Mouse (Mus musculus) stomach, postnatal 0 days (tissue): ENCODE results near the gene Dpp4. TPM values are rescaled to one million over a fixed set of nuclear protein-coding genes. Genes with fewer than 3 reads are reported as not detected.
A peak's percentile ranks its signal among the peaks of the same experiment; 100 is the strongest.

ENCODE experiments used
- ATAC-seq: fragments of 200-750 bp; cut with Nextera tagmentation; 2 replicates; pipeline ENCODE4 v1.8.0; 2017; ENCODE audit not compliant: low FRiP score, low TSS enrichment
- DNase-seq: peaks from one replicate; pipeline ENCODE4 v3.0.0-alpha.2; 2016; ENCODE audit warnings: low spot score
- H3K27ac ChIP-seq: fragments of 300-500 bp; sonication (generic); replicated peaks from 2 replicates; pipeline ENCODE4 v1.5.1; 2014; ENCODE audit warnings: mild to moderate bottlenecking, control low read depth
- H3K27me3 ChIP-seq: fragments of 300-500 bp; sonication (generic); 2 replicates; pipeline ENCODE4 v1.6.1; 2014; ENCODE audit warnings: low read length; ENCODE audit not compliant: control insufficient read depth, insufficient read depth
- H3K36me3 ChIP-seq: fragments of 300-500 bp; sonication (generic); 2 replicates; pipeline ENCODE4 v1.6.1; 2014; ENCODE audit warnings: low read length, mixed read lengths; ENCODE audit not compliant: control insufficient read depth, insufficient read depth
- H3K4me1 ChIP-seq: fragments of 300-500 bp; sonication (generic); replicated peaks from 2 replicates; pipeline ENCODE4 v1.6.1; 2014; ENCODE audit warnings: antibody characterized with exemption; ENCODE audit not compliant: control insufficient read depth, insufficient read depth
- H3K4me2 ChIP-seq: fragments of 300-500 bp; sonication (generic); replicated peaks from 2 replicates; pipeline ENCODE4 v1.6.1; 2014; ENCODE audit warnings: low read depth, mild to moderate bottlenecking, control low read depth, moderate library complexity
- H3K4me3 ChIP-seq: fragments of 300-500 bp; sonication (generic); 2 replicates; pipeline ENCODE4 v1.5.1; 2014; ENCODE audit warnings: low read depth, low read length, control low read depth
- H3K9ac ChIP-seq: fragments of 300-500 bp; sonication (generic); 2 replicates; pipeline ENCODE4 v1.6.1; 2014; ENCODE audit warnings: mild to moderate bottlenecking, low read length, control low read depth, mixed read lengths
- H3K9me3 ChIP-seq: fragments of 300-500 bp; sonication (generic); 2 replicates; pipeline ENCODE4 v1.6.1; 2016; ENCODE audit warnings: low read length; ENCODE audit not compliant: control insufficient read depth
- CTCF ChIP-seq: IDR thresholded peaks from 2 replicates; pipeline ENCODE4 v1.5.1; 2016; ENCODE audit warnings: antibody characterized with exemption, low read depth, mild to moderate bottlenecking, moderate library complexity
- EP300 ChIP-seq: optimal IDR thresholded peaks from 2 replicates; pipeline ENCODE3; 2016; ENCODE audit warnings: antibody characterized with exemption
- WGBS: fragments of 180-500 bp; shearing (Covaris S2); extraction: QIAGEN DNeasy Blood & Tissue Kit; methylation state at CpG from one replicate; pipeline ENCODE4 v1.1.7; 2014; 5-methylcytosine and 5-hydroxymethylcytosine counted together
- polyA plus RNA-seq: library from polyadenylated mRNA; unstranded; fragments of >200 nt; fragmentation: Nextera tagmentation; extraction: Ambion mirVana; gene quantifications from 2 replicates; pipeline ENCODE4 v1.2.1, GENCODE M21; 2015

The Dpp4 gene
- polyA plus RNA-seq, 1 experiment from 2014 or later: 4.8 TPM

DNA sequence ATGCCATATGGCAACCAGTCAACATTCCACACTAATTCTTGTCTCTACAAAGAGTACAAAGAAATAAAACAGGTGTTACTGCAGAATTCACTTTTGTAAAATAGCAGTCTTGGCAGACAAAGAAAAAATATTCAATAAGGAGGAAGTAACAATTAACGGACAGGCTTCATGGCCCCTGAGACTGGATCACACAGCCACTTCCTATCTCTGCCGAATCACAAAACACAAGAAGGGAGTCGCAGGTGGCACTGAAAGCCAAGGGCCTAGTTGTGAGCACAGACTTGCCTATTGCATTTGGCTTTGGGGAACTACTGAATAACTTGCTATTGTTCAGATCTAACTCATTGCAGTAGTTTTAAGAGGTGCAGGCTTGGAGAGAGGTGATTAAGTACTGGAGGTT lies 19.9 kb downstream of the Dpp4 start:
- DNase-seq: no peak
- Histone ChIP-seq H3K9ac (no peak overlapping the region), H3K27me3 (no peaks in the 10 kb centered on the region), H3K4me2 (no peak overlapping the region), H3K36me3 (no peaks in the 10 kb centered on the region), H3K9me3 (no peaks in the 10 kb centered on the region), H3K4me1 (no peaks in the 10 kb centered on the region), H3K4me3 (no peak overlapping the region), H3K27ac (no peak overlapping the region)
- TF ChIP-seq EP300 (no peak), CTCF (no peak)
- no peak for ATAC-seq
- WGBS: 61% methylated on average over 3 of the region's 3 CpGs

DNA sequence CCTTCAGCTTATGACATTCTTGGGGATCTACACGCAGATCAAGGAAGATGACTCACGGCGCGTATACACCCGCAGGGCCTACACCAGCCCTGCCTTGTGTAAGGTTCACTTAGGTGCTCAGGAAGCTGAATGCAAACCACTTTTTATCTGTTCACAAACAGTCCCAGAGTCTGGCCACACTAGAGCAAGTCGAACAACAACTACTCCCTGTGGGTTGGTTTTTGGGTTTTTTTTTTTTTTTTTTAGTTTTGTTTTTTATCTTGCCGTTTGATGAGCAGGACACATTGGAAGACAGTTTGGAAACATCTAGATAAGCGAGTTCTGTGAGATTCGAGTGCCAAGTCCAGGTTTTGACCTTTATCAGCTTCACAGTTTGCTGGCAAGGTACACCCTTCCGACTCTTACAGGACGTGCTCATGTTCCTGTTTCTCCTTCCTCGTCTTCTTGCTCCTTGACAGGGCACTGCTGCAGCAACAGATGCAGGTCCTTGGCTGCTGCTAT lies 21.0 kb downstream of the Dpp4 start:
- H3K27me3 ChIP-seq: no peaks in the 10 kb centered on the region
- H3K27ac ChIP-seq: peak overlapping the region; percentile 63; the same call in 1 of the 2 replicates
- H3K9ac ChIP-seq: no peak overlapping the region
- DNase-seq: peak; percentile 23
- peak; percentile 89 for ATAC-seq
- 49% methylated on average over 12 of the region's 12 CpGs for WGBS
- no peak overlapping the region for H3K4me3 ChIP-seq
- TF ChIP-seq EP300: no peak
- TF ChIP-seq CTCF: no peak
- H3K4me1 ChIP-seq: no peaks in the 10 kb centered on the region
- H3K9me3 ChIP-seq: no peaks in the 10 kb centered on the region
- no peaks in the 10 kb centered on the region for H3K36me3 ChIP-seq
- no peak overlapping the region for H3K4me2 ChIP-seq

DNA sequence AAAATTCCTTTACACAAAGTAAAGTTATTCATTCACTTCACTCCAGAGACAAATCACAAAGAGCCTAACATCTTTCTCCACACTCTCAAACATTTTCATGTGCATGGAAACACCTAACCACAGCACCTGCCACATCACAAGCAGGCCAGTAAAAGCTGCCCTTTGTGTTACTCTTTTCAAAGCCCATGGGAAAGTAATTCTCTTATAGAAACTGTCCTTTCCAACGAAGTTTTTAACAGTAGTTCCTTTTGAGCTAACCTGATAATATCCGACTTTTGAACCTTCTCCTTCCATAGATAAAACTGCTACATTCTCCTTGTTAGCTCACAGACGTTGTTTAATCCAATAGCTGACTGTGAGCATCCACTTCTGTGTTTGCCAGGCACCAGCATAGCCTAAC lies 21.7 kb downstream of the Dpp4 start:
- no peak for TF ChIP-seq EP300
- TF ChIP-seq CTCF: no peak
- Histone ChIP-seq H3K36me3 (no peaks in the 10 kb centered on the region), H3K4me2 (no peak overlapping the region), H3K4me1 (no peaks in the 10 kb centered on the region), H3K4me3 (no peak overlapping the region), H3K9ac (no peak overlapping the region), H3K27me3 (no peaks in the 10 kb centered on the region), H3K9me3 (no peaks in the 10 kb centered on the region), H3K27ac (no peak overlapping the region; the same call in 1 of the 2 replicates)
- DNase-seq: no peak
- ATAC-seq: no peak
- 47% methylated on average over 3 of the region's 3 CpGs for WGBS

DNA sequence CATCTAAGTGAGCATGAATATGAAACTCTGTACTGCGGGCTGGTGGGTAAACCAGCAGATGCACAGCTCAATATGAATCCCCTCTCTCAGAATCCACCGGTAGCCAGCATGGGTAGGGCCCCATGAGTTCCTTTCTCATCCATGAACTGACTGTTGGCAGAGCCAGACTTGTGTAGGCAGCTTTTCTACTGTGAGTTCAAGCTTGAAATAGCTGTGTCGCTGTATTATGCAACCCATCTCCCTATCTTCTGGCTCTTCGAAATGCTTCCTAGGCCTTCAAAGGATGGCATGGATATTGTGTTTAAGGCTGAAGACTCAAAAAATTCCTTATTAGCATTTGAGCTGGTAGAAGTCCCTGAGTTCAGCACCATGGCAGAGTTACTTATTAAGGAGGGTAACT lies 23.2 kb downstream of the Dpp4 start:
- Histone ChIP-seq H3K9ac (no peak overlapping the region), H3K27me3 (no peaks in the 10 kb centered on the region), H3K4me2 (no peak overlapping the region), H3K4me3 (no peak overlapping the region), H3K9me3 (no peaks in the 10 kb centered on the region), H3K27ac (no peak overlapping the region), H3K36me3 (no peaks in the 10 kb centered on the region), H3K4me1 (no peaks in the 10 kb centered on the region)
- no peak for TF ChIP-seq EP300
- no peak for TF ChIP-seq CTCF
- ATAC-seq (no peak), DNase-seq (no peak)
- 88% methylated on average over 4 of the region's 4 CpGs for WGBS

DNA sequence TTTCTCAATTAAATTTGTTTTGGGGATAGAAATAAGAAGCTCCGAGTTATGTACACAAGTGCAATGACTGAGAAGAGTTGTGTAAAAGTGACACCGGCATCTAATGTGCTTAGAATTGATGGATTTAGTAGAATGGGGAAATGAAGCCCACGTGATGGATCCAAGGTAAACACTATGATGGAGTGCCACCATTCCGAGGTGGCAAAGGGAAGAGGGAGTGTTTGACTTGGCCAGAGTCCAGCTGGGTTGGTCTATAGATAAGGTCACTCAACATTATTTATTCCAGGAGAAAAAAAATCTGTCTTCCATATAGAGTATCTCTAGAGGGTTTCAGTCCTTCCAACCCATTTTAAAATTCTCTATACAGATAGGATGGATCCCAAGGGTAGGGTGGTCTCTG lies 28.8 kb downstream of the Dpp4 start:
- WGBS: 21% methylated on average over 4 of the region's 4 CpGs
- ATAC-seq: peak; percentile 91
- no peak for TF ChIP-seq EP300
- TF ChIP-seq CTCF: no peak

DNA sequence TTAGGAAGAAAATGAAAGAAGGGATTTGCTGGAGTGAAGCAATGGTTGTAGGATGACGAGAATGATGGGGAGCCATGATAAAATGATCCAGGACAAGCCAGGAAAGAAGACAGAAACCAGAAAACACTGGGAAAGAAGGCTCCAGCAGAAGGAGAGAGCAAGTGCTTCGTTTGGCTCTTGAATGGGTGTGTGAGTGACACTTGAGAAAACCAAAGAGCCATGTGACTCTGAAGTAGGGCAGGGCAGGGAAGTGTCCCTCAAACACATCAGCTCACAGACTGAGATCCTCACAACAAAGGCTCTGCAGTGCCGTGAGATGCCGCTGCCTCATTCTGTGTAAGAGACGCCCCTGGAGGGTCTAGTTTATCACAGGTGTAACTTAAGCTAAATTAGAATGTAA lies 29.6 kb downstream of the Dpp4 start:
- Histone ChIP-seq H3K27ac (no peak overlapping the region), H3K27me3 (no peaks in the 10 kb centered on the region), H3K9ac (no peak overlapping the region), H3K4me2 (no peak overlapping the region), H3K9me3 (no peaks in the 10 kb centered on the region), H3K4me3 (no peak overlapping the region), H3K4me1 (no peaks in the 10 kb centered on the region), H3K36me3 (no peaks in the 10 kb centered on the region)
- no peak for ATAC-seq
- DNase-seq: no peak
- no peak for TF ChIP-seq CTCF
- WGBS: 62% methylated on average over 5 of the region's 5 CpGs

More for the DNA sequence above, 28.8 kb downstream of the Dpp4 start:
- no peaks in the 10 kb centered on the region for H3K27me3 ChIP-seq
- no peak overlapping the region for H3K4me3 ChIP-seq
- H3K4me1 ChIP-seq: no peaks in the 10 kb centered on the region
- no peaks in the 10 kb centered on the region for H3K36me3 ChIP-seq
- H3K4me2 ChIP-seq: no peak overlapping the region
- H3K9me3 ChIP-seq: no peaks in the 10 kb centered on the region
- H3K27ac ChIP-seq: no peak overlapping the region
- peak; percentile 72 for DNase-seq
- H3K9ac ChIP-seq: no peak overlapping the region
